Mouse (Mus musculus) MEL (cell line): ENCODE results near the gene Pip5k1c. TPM values are rescaled to one million over a fixed set of nuclear protein-coding genes. Genes with fewer than 3 reads are reported as not detected.

Source experiments
- DNase-seq: peaks from one replicate; pipeline ENCODE4 v3.0.0; 2011; ENCODE audit warnings: low read depth, low spot score
- H3K27ac ChIP-seq: 2 replicates; pipeline ENCODE4 v1.5.1; 2012; ENCODE audit warnings: low read depth, mild to moderate bottlenecking, control low read depth, low read length, moderate library complexity; ENCODE audit not compliant: control insufficient read depth
- H3K27me3 ChIP-seq, 2 experiments: fragments of 150-350 bp in 1 of 2; sonication (generic) in 1 of 2; 2 replicates each; pipeline ENCODE4 v1.6.1; 2012; ENCODE audit warnings: low read length in 2 of 2, mild to moderate bottlenecking in 2 of 2, improper control_type of control experiment in 1 of 2, moderate library complexity in 1 of 2; ENCODE audit not compliant: insufficient read depth in 2 of 2, control insufficient read depth in 1 of 2
- H3K36me3 ChIP-seq, 2 experiments: 2 replicates each; pipeline ENCODE4 v1.6.1; 2012 to 2014; ENCODE audit warnings: low read length in 2 of 2, improper control_type of control experiment in 1 of 2, inconsistent platforms in 1 of 2, mild to moderate bottlenecking in 1 of 2; ENCODE audit not compliant: insufficient read depth in 2 of 2, control insufficient read depth in 1 of 2
- H3K4me1 ChIP-seq, 2 experiments: fragments of 150-350 bp in 1 of 2; sonication (generic) in 1 of 2; 2 replicates each; pipeline ENCODE4 v1.6.1; 2012; ENCODE audit warnings: low read length in 2 of 2, improper control_type of control experiment in 1 of 2, mild to moderate bottlenecking in 1 of 2; ENCODE audit not compliant: insufficient read depth in 2 of 2, control insufficient read depth in 1 of 2
- H3K4me3 ChIP-seq, 2 experiments: fragments of 150-350 bp in 1 of 2; sonication (generic) in 1 of 2; 2 replicates each; pipeline ENCODE4 v1.5.1; 2012; ENCODE audit warnings: low read depth in 2 of 2, low read length in 2 of 2, mild to moderate bottlenecking in 2 of 2, moderate library complexity in 2 of 2, control low read depth in 1 of 2, improper control_type of control experiment in 1 of 2; ENCODE audit not compliant: control insufficient read depth in 1 of 2, insufficient read depth in 1 of 2
- H3K79me2 ChIP-seq: 2 replicates; pipeline ENCODE4 v1.6.1; 2012; ENCODE audit warnings: mild to moderate bottlenecking, low read length, moderate library complexity; ENCODE audit not compliant: control insufficient read depth, poor library complexity, insufficient read depth
- H3K9ac ChIP-seq: 2 replicates; pipeline ENCODE4 v1.6.1; 2012; ENCODE audit warnings: low read depth, mild to moderate bottlenecking, control low read depth, low read length, moderate library complexity; ENCODE audit not compliant: control insufficient read depth, poor library complexity, severe bottlenecking
- H3K9me3 ChIP-seq: fragments of 150-350 bp; sonication (generic); replicated peaks from 2 replicates; pipeline ENCODE4 v1.6.1; 2012; ENCODE audit warnings: mild to moderate bottlenecking, low read length, improper control_type of control experiment, moderate library complexity; ENCODE audit not compliant: insufficient read depth
- BHLHE40 ChIP-seq: IDR thresholded peaks from 2 replicates; pipeline ENCODE4 v1.6.1; 2012; ENCODE audit warnings: low read depth, mild to moderate bottlenecking, inconsistent platforms, low read length, improper control_type of control experiment, borderline replicate concordance
- CHD1 ChIP-seq: IDR thresholded peaks from 2 replicates; pipeline ENCODE4 v1.6.1; 2012; ENCODE audit warnings: low read depth, mild to moderate bottlenecking, inconsistent platforms, low read length, improper control_type of control experiment
- CTCF ChIP-seq, 3 experiments: IDR thresholded peaks in 2 of 3; conservative IDR thresholded peaks in 1 of 3; 2 replicates each; pipeline ENCODE4 v1.5.1; 2011 to 2012; ENCODE audit warnings: low read length in 3 of 3, low read depth in 2 of 3, mild to moderate bottlenecking in 2 of 3, improper control_type of control experiment in 1 of 3, inconsistent platforms in 1 of 3, mixed read lengths in 1 of 3, moderate library complexity in 1 of 3; ENCODE audit not compliant: control insufficient read depth in 1 of 3, insufficient read depth in 1 of 3, poor library complexity in 1 of 3, severe bottlenecking in 1 of 3
- E2F4 ChIP-seq: IDR thresholded peaks from 2 replicates; pipeline ENCODE4 v1.6.1; 2011; ENCODE audit warnings: low read depth, low read length, improper control_type of control experiment, borderline replicate concordance
- HCFC1 ChIP-seq: IDR thresholded peaks from 2 replicates; pipeline ENCODE4 v1.6.1; 2012; ENCODE audit warnings: low read depth, mild to moderate bottlenecking, inconsistent platforms, low read length, improper control_type of control experiment, moderate library complexity
- KAT2A ChIP-seq: conservative IDR thresholded peaks from 2 replicates; pipeline ENCODE4 v1.6.1; 2012; ENCODE audit warnings: low read depth, low read length, improper control_type of control experiment, inconsistent platforms
- MAZ ChIP-seq: IDR thresholded peaks from 2 replicates; pipeline ENCODE4 v1.6.1; 2012; ENCODE audit warnings: low read depth, mild to moderate bottlenecking, inconsistent platforms, low read length, improper control_type of control experiment
- MEF2A ChIP-seq: IDR thresholded peaks from 2 replicates; pipeline ENCODE4 v1.6.1; 2014; ENCODE audit warnings: low read depth, mild to moderate bottlenecking, inconsistent platforms, low read length, improper control_type of control experiment; ENCODE audit not compliant: poor library complexity, insufficient replicate concordance, severe bottlenecking; ENCODE audit errors: extremely low read depth
- MXI1 ChIP-seq: IDR thresholded peaks from 2 replicates; pipeline ENCODE4 v1.6.1; 2011; ENCODE audit warnings: mild to moderate bottlenecking, low read depth, low read length, improper control_type of control experiment
- MYC ChIP-seq: IDR thresholded peaks from 2 replicates; pipeline ENCODE4 v1.6.1; 2011; ENCODE audit warnings: low read depth, mild to moderate bottlenecking, low read length, improper control_type of control experiment, moderate library complexity
- NELFE ChIP-seq: IDR thresholded peaks from 2 replicates; pipeline ENCODE4 v1.6.1; 2011; ENCODE audit warnings: low read depth, low read length, improper control_type of control experiment
- POLR2A ChIP-seq, 2 experiments: IDR thresholded peaks; 2 replicates each; pipeline ENCODE4 v1.6.1; 2011 to 2012; ENCODE audit warnings: low read length in 2 of 2, mild to moderate bottlenecking in 2 of 2, control low read depth in 1 of 2, improper control_type of control experiment in 1 of 2, low read depth in 1 of 2, moderate library complexity in 1 of 2; ENCODE audit not compliant: control insufficient read depth in 1 of 2, insufficient read depth in 1 of 2, poor library complexity in 1 of 2
- POLR2AphosphoS2 ChIP-seq: IDR thresholded peaks from 2 replicates; pipeline ENCODE4 v1.6.1; 2011; ENCODE audit warnings: low read length, improper control_type of control experiment
- RAD21 ChIP-seq: IDR thresholded peaks from 2 replicates; pipeline ENCODE4 v1.6.1; 2011; ENCODE audit warnings: mild to moderate bottlenecking, low read depth, low read length, improper control_type of control experiment
- ZKSCAN1 ChIP-seq: IDR thresholded peaks from 2 replicates; pipeline ENCODE4 v1.6.1; 2012; ENCODE audit warnings: low read depth, mild to moderate bottlenecking, inconsistent platforms, low read length, improper control_type of control experiment, moderate library complexity
- polyA plus RNA-seq, 2 experiments: library from polyadenylated mRNA; stranded (reverse) in 1 of 2; unstranded in 1 of 2; fragments of >175 nt in 1 of 2; fragments of >200 nt in 1 of 2; gene quantifications; 2 replicates each; pipeline versions ENCODE4 v1.2.1 to v1.2.4; 2012; ENCODE audit warnings: low replicate concordance in 2 of 2, low read depth in 1 of 2; ENCODE audit not compliant: insufficient read length in 2 of 2, insufficient read depth in 1 of 2, missing spikeins in 1 of 2
- total RNA-seq: library from RNA; depleted of rRNA; stranded (reverse); fragments of 300-350 nt; gene quantifications from 2 replicates; pipeline ENCODE4 v1.2.3, GENCODE M21; 2012

Gene Pip5k1c
- total and polyA plus RNA-seq, 3 experiments = 14.4 to 40.5 TPM; not detected in 1

DNA sequence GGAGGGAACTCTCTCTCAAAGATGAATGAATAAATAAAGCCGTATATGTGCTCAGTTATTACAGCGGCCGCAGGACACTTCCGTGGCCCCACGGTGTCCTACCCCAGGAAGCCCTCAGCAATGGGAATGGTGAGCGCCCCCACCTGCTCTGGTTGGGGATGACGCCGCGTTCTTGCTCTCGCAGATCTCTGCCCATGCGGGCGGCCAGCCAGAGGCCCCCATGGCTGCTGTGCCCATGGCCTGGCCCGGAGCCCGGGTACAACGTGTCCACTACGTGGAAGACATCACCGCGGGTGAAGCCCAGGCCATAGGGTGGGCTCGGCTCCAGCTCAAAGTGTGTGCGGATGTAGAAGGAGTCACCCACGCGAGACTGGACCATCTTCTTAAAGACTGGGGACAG, 15.1 kb upstream of the Pip5k1c start:
- no peak overlapping the region for H3K27ac ChIP-seq
- H3K27me3 ChIP-seq = no peaks in the 10 kb centered on the region
- H3K79me2 ChIP-seq = no peaks in the 10 kb centered on the region
- no peak overlapping the region for H3K4me3 ChIP-seq
- no peaks in the 10 kb centered on the region for H3K9me3 ChIP-seq
- 0 out of 4 replicates have a peak, but pooled peaks cover 0 to 3% of the 10 kb centered on the region in 2 experiments for H3K4me1 ChIP-seq
- DNase-seq = no peak
- TF ChIP-seq CTCF (IDR thresholded peaks at IDR 0.05 in 2 of 3, conservative IDR thresholded peaks at IDR 0.05 in 1 of 3; ENCODE audit: control insufficient read depth in 1 of 3, insufficient read depth in 1 of 3, low read depth in 2 of 3, low read length in 3 of 3, poor library complexity in 1 of 3, severe bottlenecking in 1 of 3) = peak in 2 of 3 experiments; percentile 6 to 35; a peak in 3 of 6 replicates
- TF ChIP-seq E2F4 = no peak
- H3K9ac ChIP-seq = no peak overlapping the region
- H3K36me3 ChIP-seq = no peaks in the 10 kb centered on the region; a peak in 2 of 4 replicates

DNA sequence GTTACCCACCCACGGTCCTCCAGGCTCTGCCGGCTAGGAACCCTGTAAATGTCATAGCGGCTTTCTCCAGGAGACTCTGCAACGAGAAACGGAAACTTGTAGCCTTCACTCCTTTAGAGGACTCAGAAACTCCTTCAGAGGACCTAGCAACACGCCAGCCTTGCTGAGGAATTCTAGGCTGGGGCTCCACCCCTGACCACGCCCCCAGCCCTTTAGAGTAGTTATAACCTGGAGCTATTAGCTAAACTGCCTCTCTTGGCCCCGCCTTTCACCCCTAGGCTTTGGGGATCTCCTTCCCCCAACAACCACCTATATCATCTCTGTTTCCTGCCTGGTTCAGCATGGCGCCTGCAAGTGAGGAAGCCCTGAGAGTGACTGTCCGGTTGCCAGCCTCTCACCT, 13.3 kb upstream of the Pip5k1c start:
- peak; percentile 76 for DNase-seq
- Histone ChIP-seq H3K9me3 (no peaks in the 10 kb centered on the region), H3K9ac (no peak overlapping the region), H3K4me3 (no peak overlapping the region), H3K27me3 (no peaks in the 10 kb centered on the region), H3K79me2 (no peaks in the 10 kb centered on the region), H3K4me1 (0 out of 4 replicates have a peak, but pooled peaks cover 0 to 3% of the 10 kb centered on the region in 2 experiments), H3K36me3 (no peaks in the 10 kb centered on the region; a peak in 1 of 4 replicates), H3K27ac (no peak overlapping the region)
- no peak for TF ChIP-seq MXI1

DNA sequence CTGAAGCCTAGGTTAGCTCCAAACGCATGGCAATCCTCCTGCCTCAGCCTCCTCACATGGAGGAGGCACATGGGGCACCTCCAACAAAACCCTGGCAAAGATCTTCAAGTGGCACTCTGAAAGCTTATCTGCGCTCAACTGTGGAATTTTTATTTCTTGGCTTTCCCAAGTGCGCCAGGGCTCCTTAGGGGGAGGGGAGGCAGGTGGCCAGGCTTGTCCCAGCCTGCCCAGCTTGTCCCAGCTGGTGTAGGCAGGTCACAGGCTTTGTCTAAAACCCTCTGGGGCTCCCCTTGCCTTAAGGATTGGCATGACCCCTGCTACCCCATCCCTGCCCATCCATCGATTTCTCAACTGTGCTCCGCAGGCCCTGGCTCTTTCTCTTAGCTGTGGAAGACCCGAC, 8.6 kb upstream of the Pip5k1c start:
- Histone ChIP-seq H3K9ac (no peak overlapping the region), H3K27ac (no peak overlapping the region), H3K4me3 (no peak overlapping the region), H3K27me3 (no peaks in the 10 kb centered on the region), H3K4me1 (peaks cover 2 to 12% of the 10 kb centered on the region in 2 experiments; a peak in 3 of 4 replicates), H3K79me2 (no peaks in the 10 kb centered on the region), H3K36me3 (peaks cover 0 to 7% of the 10 kb centered on the region in 2 experiments; a peak in 2 of 4 replicates), H3K9me3 (no peaks in the 10 kb centered on the region)
- DNase-seq = no peak
- TF ChIP-seq MYC (no peak), POLR2A (IDR thresholded peaks at IDR 0.05; ENCODE audit: control insufficient read depth in 1 of 2, insufficient read depth in 1 of 2, low read depth in 1 of 2, low read length in 2 of 2, poor library complexity in 1 of 2) (no peak), MEF2A (no peak), HCFC1 (no peak), CHD1 (no peak), RAD21 (no peak), NELFE (no peak), POLR2AphosphoS2 (no peak), MAZ (no peak), ZKSCAN1 (no peak), CTCF (IDR thresholded peaks at IDR 0.05 in 2 of 3, conservative IDR thresholded peaks at IDR 0.05 in 1 of 3; ENCODE audit: control insufficient read depth in 1 of 3, insufficient read depth in 1 of 3, low read depth in 2 of 3, low read length in 3 of 3, poor library complexity in 1 of 3, severe bottlenecking in 1 of 3) (no peak), KAT2A (no peak), BHLHE40 (no peak)
